Mouse (Mus musculus): ENCODE data around the gene Snd1. TPM values are rescaled to one million over a fixed set of nuclear protein-coding genes. Genes with fewer than 3 reads are reported as not detected.
"Not testable (repeated sequence)": the region's sequence is repeated elsewhere in the genome, so short reads cannot be mapped to it uniquely, and the experiment has no call there.

Gene Snd1
- polyA plus RNA-seq, 1 experiment: 138 TPM

GRCm38 (mm10) chr6:28504611-28505010 lies 29.7 kb downstream of the Snd1 start:
- Histone ChIP-seq H3K4me3 (ENCODE audit: insufficient read depth, low read length) (no peak overlapping the region), H3K4me1 (ENCODE audit: control insufficient read depth, insufficient read depth, low read length) (peaks cover 8% of the 10 kb centered on the region), H3K27ac (ENCODE audit: insufficient read depth, low read length) (no peak overlapping the region)
- TF ChIP-seq CTCF (IDR thresholded peaks at IDR 0.05; ENCODE audit: borderline replicate concordance, insufficient read depth, low read length) (no peak), POLR2A (IDR thresholded peaks at IDR 0.05; ENCODE audit: low read depth, low read length) (no peak)

GRCm38 (mm10) chr6:28507759-28508158 lies 32.8 kb downstream of the Snd1 start:
- Histone ChIP-seq H3K27ac (ENCODE audit: insufficient read depth, low read length) (0 out of 2 replicates have a peak overlapping the region, but pooled peaks have one; percentile 47), H3K4me3 (ENCODE audit: insufficient read depth, low read length) (no peak overlapping the region), H3K4me1 (ENCODE audit: control insufficient read depth, insufficient read depth, low read length) (peaks cover 8% of the 10 kb centered on the region)
- TF ChIP-seq POLR2A (IDR thresholded peaks at IDR 0.05; ENCODE audit: low read depth, low read length) (no peak), CTCF (IDR thresholded peaks at IDR 0.05; ENCODE audit: borderline replicate concordance, insufficient read depth, low read length) (no peak)

- no peak for TF ChIP-seq CTCF (IDR thresholded peaks at IDR 0.05; ENCODE audit: borderline replicate concordance, insufficient read depth, low read length)
- Histone ChIP-seq H3K4me1 (ENCODE audit: control insufficient read depth, insufficient read depth, low read length) (peaks cover 6% of the 10 kb centered on the region), H3K27ac (ENCODE audit: insufficient read depth, low read length) (no peak overlapping the region), H3K4me3 (ENCODE audit: insufficient read depth, low read length) (no peak overlapping the region)
Observed at GRCm38 (mm10) chr6:28514195-28514594, 39.3 kb downstream of the Snd1 start.

GRCm38 (mm10) chr6:28514830-28515350 lies 40.0 kb downstream of the Snd1 start:
- H3K4me1 ChIP-seq (ENCODE audit: control insufficient read depth, insufficient read depth, low read length): peaks cover 6% of the 10 kb centered on the region
- H3K4me3 ChIP-seq (ENCODE audit: insufficient read depth, low read length): no peak overlapping the region
- no peak for TF ChIP-seq POLR2A (IDR thresholded peaks at IDR 0.05; ENCODE audit: low read depth, low read length)
- no peak for TF ChIP-seq CTCF (IDR thresholded peaks at IDR 0.05; ENCODE audit: borderline replicate concordance, insufficient read depth, low read length)
- no peak overlapping the region for H3K27ac ChIP-seq (ENCODE audit: insufficient read depth, low read length)

GRCm38 (mm10) chr6:28516618-28517017 lies 41.7 kb downstream of the Snd1 start:
- peaks cover 6% of the 10 kb centered on the region for H3K4me1 ChIP-seq (ENCODE audit: control insufficient read depth, insufficient read depth, low read length)
- TF ChIP-seq CTCF (IDR thresholded peaks at IDR 0.05; ENCODE audit: borderline replicate concordance, insufficient read depth, low read length) (no peak), POLR2A (IDR thresholded peaks at IDR 0.05; ENCODE audit: low read depth, low read length) (no peak)
- no peak overlapping the region for H3K4me3 ChIP-seq (ENCODE audit: insufficient read depth, low read length)
- H3K27ac ChIP-seq (ENCODE audit: insufficient read depth, low read length): no peak overlapping the region

GRCm38 (mm10) chr6:28517050-28517449 lies 42.1 kb downstream of the Snd1 start:
- Histone ChIP-seq H3K27ac (ENCODE audit: insufficient read depth, low read length) (no peak overlapping the region), H3K4me1 (ENCODE audit: control insufficient read depth, insufficient read depth, low read length) (peaks cover 6% of the 10 kb centered on the region), H3K4me3 (ENCODE audit: insufficient read depth, low read length) (no peak overlapping the region)
- TF ChIP-seq POLR2A (IDR thresholded peaks at IDR 0.05; ENCODE audit: low read depth, low read length) (no peak), CTCF (IDR thresholded peaks at IDR 0.05; ENCODE audit: borderline replicate concordance, insufficient read depth, low read length) (no peak)

- TF ChIP-seq CTCF (IDR thresholded peaks at IDR 0.05; ENCODE audit: borderline replicate concordance, insufficient read depth, low read length): no peak
- no peak for TF ChIP-seq POLR2A (IDR thresholded peaks at IDR 0.05; ENCODE audit: low read depth, low read length)
- peaks cover 4% of the 10 kb centered on the region; the same call in 1 of the 2 replicates for H3K4me1 ChIP-seq (ENCODE audit: control insufficient read depth, insufficient read depth, low read length)
- H3K27ac ChIP-seq (ENCODE audit: insufficient read depth, low read length): no peak overlapping the region
- no peak overlapping the region for H3K4me3 ChIP-seq (ENCODE audit: insufficient read depth, low read length)
Observed at GRCm38 (mm10) chr6:28519426-28519825, 44.5 kb downstream of the Snd1 start.

- H3K27ac ChIP-seq (ENCODE audit: insufficient read depth, low read length); H3K4me3 ChIP-seq (ENCODE audit: insufficient read depth, low read length); H3K4me1 ChIP-seq (ENCODE audit: control insufficient read depth, insufficient read depth, low read length): not testable (repeated sequence)
Observed at GRCm38 (mm10) chr6:28520787-28521186, 45.8 kb downstream of the Snd1 start.

GRCm38 (mm10) chr6:28521416-28521815 lies 46.5 kb downstream of the Snd1 start:
- Histone ChIP-seq H3K4me3 (ENCODE audit: insufficient read depth, low read length) (no peak overlapping the region), H3K4me1 (ENCODE audit: control insufficient read depth, insufficient read depth, low read length) (no peaks in the 10 kb centered on the region), H3K27ac (ENCODE audit: insufficient read depth, low read length) (no peak overlapping the region)
- TF ChIP-seq CTCF (IDR thresholded peaks at IDR 0.05; ENCODE audit: borderline replicate concordance, insufficient read depth, low read length) (no peak), POLR2A (IDR thresholded peaks at IDR 0.05; ENCODE audit: low read depth, low read length) (no peak)

- Histone ChIP-seq H3K4me1 (ENCODE audit: control insufficient read depth, insufficient read depth, low read length) (no peaks in the 10 kb centered on the region), H3K27ac (ENCODE audit: insufficient read depth, low read length) (no peak overlapping the region), H3K4me3 (ENCODE audit: insufficient read depth, low read length) (no peak overlapping the region)
- TF ChIP-seq POLR2A (IDR thresholded peaks at IDR 0.05; ENCODE audit: low read depth, low read length): no peak
- TF ChIP-seq CTCF (IDR thresholded peaks at IDR 0.05; ENCODE audit: borderline replicate concordance, insufficient read depth, low read length): no peak
Observed at GRCm38 (mm10) chr6:28525589-28525988, 50.6 kb downstream of the Snd1 start.

- H3K27ac ChIP-seq (ENCODE audit: insufficient read depth, low read length): no peak overlapping the region
- H3K4me3 ChIP-seq (ENCODE audit: insufficient read depth, low read length): no peak overlapping the region
- TF ChIP-seq POLR2A (IDR thresholded peaks at IDR 0.05; ENCODE audit: low read depth, low read length) (no peak), CTCF (IDR thresholded peaks at IDR 0.05; ENCODE audit: borderline replicate concordance, insufficient read depth, low read length) (no peak)
- H3K4me1 ChIP-seq (ENCODE audit: control insufficient read depth, insufficient read depth, low read length): no peaks in the 10 kb centered on the region
Observed at GRCm38 (mm10) chr6:28527459-28527858, 52.5 kb downstream of the Snd1 start.

Data from embryonic fibroblast, embryonic 13.5 days (primary cell).